Mouse (Mus musculus): ENCODE data around the gene Ska3. TPM values are rescaled to one million over a fixed set of nuclear protein-coding genes. Genes with fewer than 3 reads are reported as not detected.
"Not testable (repeated sequence)": the region's sequence is repeated elsewhere in the genome, so short reads cannot be mapped to it uniquely, and the experiment has no call there.

Gene Ska3
- total RNA-seq (2021): 1 to 10 TPM in 1 of 2 experiments, under 1 TPM in 1; 0.97 to 1.3 TPM
- long read RNA-seq, experiment 1, partial matches to known transcripts: 0 of 2 reads
- long read RNA-seq, experiment 1, other reads (novel, unspliced or antisense): 0 of 2 reads
- long read RNA-seq, experiment 2: 0 reads

DNA sequence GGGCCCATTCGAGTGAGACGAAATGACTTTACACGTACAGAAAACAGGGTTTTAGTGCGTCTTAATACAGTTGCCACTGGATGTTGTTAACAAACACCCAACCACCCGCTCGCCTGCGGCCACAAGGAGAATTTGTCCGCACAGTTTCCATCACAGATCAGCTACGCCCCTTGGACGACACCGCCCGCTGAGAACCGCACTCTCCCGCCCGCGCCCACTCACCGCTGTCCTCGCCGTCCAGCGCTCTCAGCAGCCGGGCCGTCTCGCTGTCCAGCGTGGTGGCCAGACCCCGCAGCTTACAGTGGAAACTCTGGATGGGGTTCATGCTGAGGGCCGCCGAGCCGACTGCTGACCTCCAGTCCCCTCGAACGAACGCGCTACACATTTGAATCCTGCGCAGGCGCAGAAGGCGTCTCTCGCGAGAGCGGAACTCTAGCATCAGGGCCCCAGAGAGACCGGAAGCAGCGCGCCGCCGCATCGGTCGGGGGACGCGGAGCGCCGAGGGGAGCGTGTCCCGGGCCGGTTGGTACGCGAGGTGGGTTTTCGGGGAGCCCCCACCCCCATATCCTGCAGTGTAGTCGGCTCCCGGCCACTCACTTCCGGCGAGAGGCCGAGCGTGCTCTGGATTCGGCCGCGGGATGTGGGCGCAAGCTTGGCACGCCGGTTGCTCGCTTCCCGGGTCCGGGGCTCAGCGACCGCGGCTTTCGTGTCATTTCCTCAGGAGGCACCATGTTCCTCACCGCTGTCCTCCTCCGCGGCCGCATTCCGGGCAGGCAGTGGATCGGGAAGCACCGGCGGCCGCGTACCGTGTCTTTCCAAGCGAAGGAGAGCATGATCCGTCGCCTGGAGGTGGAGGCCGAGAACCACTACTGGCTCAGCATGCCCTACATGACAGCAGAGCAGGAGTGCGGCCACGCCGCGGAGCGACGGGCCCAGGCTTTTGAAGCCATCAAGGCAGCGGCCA is at the start of gene Ska3, which contains the start of gene Mrpl57:
Ska3 (minus strand) TSS at position 398 of the 964 bp plus-strand sequence.
Mrpl57 (plus strand) TSS at position 447 of the 964 bp plus-strand sequence.
- no peak for TF ChIP-seq CTCF (conservative IDR thresholded peaks at IDR 0.05)
- Histone ChIP-seq H3K4me3 (peak within 1 kb of the TSS; percentile 67), H3K27ac (peak within 1 kb of the TSS; percentile 98)
- DNase-seq (ENCODE audit: low spot score in 2 of 2): peak; percentile 89 to 93

DNA sequence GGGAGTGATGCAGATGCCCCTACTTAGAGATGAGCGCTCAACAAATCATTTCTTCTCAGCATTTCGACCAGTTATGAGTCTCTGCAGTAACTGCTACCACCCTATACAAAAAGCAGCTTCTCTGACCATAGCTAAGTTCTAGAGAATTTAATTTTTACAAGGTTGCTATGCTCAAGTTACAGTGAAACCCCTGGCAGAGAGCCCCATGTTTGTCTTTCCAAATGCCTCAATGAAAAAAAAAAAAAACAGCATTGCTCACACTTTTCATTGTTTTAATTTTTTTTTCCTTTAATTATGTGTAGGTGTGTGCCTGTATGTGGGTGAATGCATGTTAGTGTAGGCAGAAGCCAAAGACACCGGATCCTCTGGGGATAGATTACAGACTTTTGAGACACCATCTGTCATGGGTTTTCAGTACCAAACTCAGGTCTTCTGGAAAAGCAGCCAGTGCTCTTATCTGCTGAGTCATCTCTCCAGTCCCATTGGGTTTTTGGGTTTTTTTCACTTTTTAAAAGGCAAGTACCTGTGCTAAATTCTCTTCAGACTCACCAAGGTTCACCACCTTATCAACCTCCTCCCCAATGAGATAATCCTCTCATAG is 40.8 kb upstream of the Ska3 start:
- no peak overlapping the region for H3K4me3 ChIP-seq
- peak in 1 of 2 experiments; percentile 29 for DNase-seq (ENCODE audit: low spot score in 2 of 2)

GRCm38 (mm10) chr14:57865256-57865655 is 39.3 kb upstream of the Ska3 start:
- TF ChIP-seq CTCF (conservative IDR thresholded peaks at IDR 0.05): no peak
- DNase-seq (ENCODE audit: low spot score in 2 of 2): no peak
- Histone ChIP-seq H3K4me3 (no peak overlapping the region), H3K27ac (no peak overlapping the region)

More for the DNA sequence above, 40.8 kb upstream of the Ska3 start:
- TF ChIP-seq CTCF (conservative IDR thresholded peaks at IDR 0.05): no peak
- no peak overlapping the region; the same call in 1 of the 2 replicates for H3K27ac ChIP-seq

DNA sequence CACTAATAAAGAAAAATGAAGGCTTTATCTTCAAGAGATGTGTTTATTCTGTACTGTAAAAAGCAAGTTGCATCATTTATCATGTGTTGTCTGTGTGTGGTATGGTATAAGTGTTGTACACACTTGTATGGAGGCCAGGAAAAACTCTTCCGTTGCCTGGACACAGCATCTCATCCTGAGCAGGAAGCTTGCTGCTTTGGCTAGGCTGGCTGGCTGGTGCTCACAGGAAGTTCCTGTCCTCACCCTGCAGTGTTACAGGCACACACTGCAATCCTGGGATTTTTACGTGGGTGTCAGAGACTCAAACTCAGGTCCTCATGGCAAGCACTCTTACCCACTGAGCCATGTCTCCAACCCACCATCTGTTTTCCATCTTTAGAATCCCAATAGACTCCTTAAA is 37.1 kb upstream of the Ska3 start:
- TF ChIP-seq CTCF (conservative IDR thresholded peaks at IDR 0.05): no peak
- no peak for DNase-seq (ENCODE audit: low spot score in 2 of 2)
- no peak overlapping the region for H3K27ac ChIP-seq
- H3K4me3 ChIP-seq: no peak overlapping the region

DNA sequence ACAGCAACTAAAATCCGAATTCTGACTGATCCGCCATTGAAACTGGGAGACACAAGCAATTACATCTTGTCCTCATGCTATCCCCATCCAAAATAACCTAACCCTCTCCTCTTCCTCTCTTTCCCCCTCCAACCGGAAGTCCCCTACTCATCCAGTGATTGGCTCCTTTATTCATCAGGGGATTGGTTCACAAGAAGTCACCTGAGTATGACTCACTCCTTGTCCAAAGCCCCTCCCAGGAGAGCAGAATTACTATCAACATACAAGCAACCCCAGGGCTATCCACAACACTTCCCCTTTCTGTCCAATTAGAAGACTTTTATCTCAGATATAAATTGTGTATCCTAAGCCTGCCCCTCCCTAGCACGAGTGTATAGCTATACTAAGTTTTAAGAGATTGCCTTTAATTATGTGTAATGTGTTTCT is 36.0 kb upstream of the Ska3 start:
- no peak overlapping the region for H3K4me3 ChIP-seq
- DNase-seq (ENCODE audit: low spot score in 2 of 2): no peak
- no peak overlapping the region for H3K27ac ChIP-seq
- no peak for TF ChIP-seq CTCF (conservative IDR thresholded peaks at IDR 0.05)

DNA sequence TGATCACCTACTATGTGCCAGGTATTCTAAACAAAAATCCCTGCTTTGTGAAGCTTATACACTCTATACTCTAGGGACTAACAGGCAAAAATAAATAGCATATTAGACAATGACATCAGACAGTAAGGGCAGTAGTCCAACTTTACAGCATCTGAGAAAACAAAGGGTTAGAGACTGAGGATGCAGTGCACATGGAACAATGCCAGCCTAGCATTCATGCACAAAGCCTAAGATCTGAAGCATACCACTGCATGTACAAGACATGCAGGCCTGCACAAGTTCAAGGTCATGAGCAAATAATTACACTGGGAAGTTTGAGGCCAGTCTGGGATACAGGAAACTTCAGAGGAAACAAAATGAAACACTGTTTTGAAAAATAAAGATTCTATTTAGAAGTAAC is 33.5 kb upstream of the Ska3 start:
- Histone ChIP-seq H3K4me3 (no peak overlapping the region), H3K27ac (0 out of 2 replicates have a peak overlapping the region, but pooled peaks have one; percentile 16)
- DNase-seq (ENCODE audit: low spot score in 2 of 2): no peak
- TF ChIP-seq CTCF (conservative IDR thresholded peaks at IDR 0.05): no peak

- DNase-seq (ENCODE audit: low spot score in 2 of 2): no peak
- no peak overlapping the region for H3K4me3 ChIP-seq
- H3K27ac ChIP-seq: no peak overlapping the region
- TF ChIP-seq CTCF (conservative IDR thresholded peaks at IDR 0.05): no peak
Measured at GRCm38 (mm10) chr14:57858601-57859000, 32.6 kb upstream of the Ska3 start.

DNA sequence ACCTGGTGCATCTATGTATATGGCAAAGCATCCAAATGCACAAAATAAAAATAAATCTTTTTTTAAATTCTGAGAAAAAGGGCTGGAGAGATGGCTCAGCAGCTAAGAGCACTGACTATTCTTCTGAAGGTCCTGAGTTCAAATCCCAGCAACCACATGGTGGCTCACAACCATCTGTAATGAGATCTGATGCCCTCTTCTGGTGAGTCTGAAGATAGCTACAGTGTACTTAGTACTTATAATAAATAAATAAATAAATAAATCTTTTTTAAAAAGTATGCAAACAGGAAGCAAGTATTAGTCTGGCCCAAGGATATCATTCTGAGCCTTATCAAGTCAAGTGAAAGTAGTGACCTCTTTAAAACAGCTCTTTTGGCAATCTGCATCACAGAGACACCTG is 30.1 kb upstream of the Ska3 start:
- not testable (repeated sequence) for DNase-seq (ENCODE audit: low spot score in 2 of 2); H3K4me3 ChIP-seq; H3K27ac ChIP-seq
- TF ChIP-seq CTCF (conservative IDR thresholded peaks at IDR 0.05): peak; percentile 51

DNA sequence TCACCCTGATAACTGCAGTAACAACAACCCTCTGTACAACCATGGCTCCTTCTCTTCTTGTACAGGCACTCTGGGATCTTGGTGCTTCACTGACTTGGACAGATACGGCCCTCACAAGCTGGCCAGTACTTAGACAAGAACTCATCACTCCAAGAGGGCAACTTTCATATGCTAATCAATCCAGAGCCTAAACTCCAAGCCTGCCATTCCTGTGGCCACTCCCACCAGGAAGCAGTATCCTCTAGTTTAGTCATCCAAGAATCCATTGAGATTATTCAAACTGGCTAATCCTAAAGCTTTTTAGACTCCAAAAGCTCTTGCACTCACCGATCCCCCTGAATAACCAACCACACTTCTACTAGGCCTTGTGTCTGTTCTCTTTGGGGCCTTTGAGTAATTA is 27.0 kb upstream of the Ska3 start:
- Histone ChIP-seq H3K27ac (no peak overlapping the region), H3K4me3 (no peak overlapping the region)
- DNase-seq (ENCODE audit: low spot score in 2 of 2): no peak
- TF ChIP-seq CTCF (conservative IDR thresholded peaks at IDR 0.05): no peak

DNA sequence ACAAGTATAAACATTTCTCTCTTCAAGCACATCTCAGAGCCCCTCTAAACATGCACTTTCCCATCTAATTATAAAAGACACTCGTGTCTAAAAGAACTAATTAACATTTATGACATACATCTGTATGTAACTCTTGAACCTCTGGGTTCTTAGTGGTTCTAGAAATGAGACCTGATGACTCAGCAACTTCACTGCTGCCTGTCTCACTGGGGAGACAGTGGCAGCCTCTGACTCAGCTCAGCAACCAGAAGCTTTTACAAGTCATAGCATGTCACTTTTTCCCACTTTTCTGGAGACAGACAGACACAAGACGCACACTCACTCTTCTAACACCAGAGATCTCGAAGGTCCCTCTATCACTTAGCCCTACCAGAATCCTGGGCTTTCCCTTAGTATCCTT is 24.3 kb upstream of the Ska3 start:
- no peak for TF ChIP-seq CTCF (conservative IDR thresholded peaks at IDR 0.05)
- no peak for DNase-seq (ENCODE audit: low spot score in 2 of 2)
- Histone ChIP-seq H3K4me3 (no peak overlapping the region), H3K27ac (no peak overlapping the region)

- TF ChIP-seq CTCF (conservative IDR thresholded peaks at IDR 0.05): no peak
- Histone ChIP-seq H3K27ac (no peak overlapping the region), H3K4me3 (no peak overlapping the region)
- no peak for DNase-seq (ENCODE audit: low spot score in 2 of 2)
Measured at GRCm38 (mm10) chr14:57848646-57849045, 22.7 kb upstream of the Ska3 start.

- not testable (repeated sequence) for H3K27ac ChIP-seq; DNase-seq (ENCODE audit: low spot score in 2 of 2); H3K4me3 ChIP-seq
Measured at GRCm38 (mm10) chr14:57848061-57848460, 22.1 kb upstream of the Ska3 start.

GRCm38 (mm10) chr14:57844535-57844934 is 18.6 kb upstream of the Ska3 start:
- no peak overlapping the region for H3K27ac ChIP-seq
- no peak for TF ChIP-seq CTCF (conservative IDR thresholded peaks at IDR 0.05)
- H3K4me3 ChIP-seq: no peak overlapping the region
- DNase-seq (ENCODE audit: low spot score in 2 of 2): no peak
